Mouse (Mus musculus): ENCODE measurements at regions not wholly inside any gene's neighbourhood (a gene's known extent, or its start where the extent isn't known, plus 50 kb on each side); places are given as distances from the start of the nearest gene placed in this dataset.

GRCm38 (mm10) chr9:68402981-68403380 is 250.6 kb upstream of the Rora start:
- H3K36me3 ChIP-seq (ENCODE audit: insufficient read depth, low read length), result no peaks in the 10 kb centered on the region
- H3K27me3 ChIP-seq (ENCODE audit: insufficient read depth, low read length), result no peaks in the 10 kb centered on the region
- DNase-seq (ENCODE audit: low spot score), result no peak
- H3K9ac ChIP-seq (ENCODE audit: low read depth, low read length), result no peak overlapping the region
- no peaks in the 10 kb centered on the region for H3K4me1 ChIP-seq (replicated peaks; ENCODE audit: insufficient read depth, low read length)
- H3K4me3 ChIP-seq (replicated peaks; ENCODE audit: low read depth, low read length), result no peak overlapping the region
- H3K4me2 ChIP-seq (ENCODE audit: low read length), result no peak overlapping the region
- ATAC-seq (replicated peaks; ENCODE audit: low FRiP score, low read depth), result no peak
- no peak overlapping the region for H3K27ac ChIP-seq
- 98% methylated on average over 3 of the region's 3 CpGs for WGBS
- TF ChIP-seq CTCF (IDR thresholded peaks at IDR 0.05; ENCODE audit: low read depth), result no peak
- no peaks in the 10 kb centered on the region for H3K9me3 ChIP-seq (replicated peaks; ENCODE audit: low read length)

- Histone ChIP-seq H3K4me2 (ENCODE audit: low read length) (no peak overlapping the region), H3K9me3 (replicated peaks; ENCODE audit: low read length) (no peaks in the 10 kb centered on the region), H3K27ac (no peak overlapping the region), H3K27me3 (ENCODE audit: insufficient read depth, low read length) (no peaks in the 10 kb centered on the region), H3K4me3 (replicated peaks; ENCODE audit: low read depth, low read length) (no peak overlapping the region), H3K36me3 (ENCODE audit: insufficient read depth, low read length) (no peaks in the 10 kb centered on the region), H3K9ac (ENCODE audit: low read depth, low read length) (no peak overlapping the region), H3K4me1 (replicated peaks; ENCODE audit: insufficient read depth, low read length) (no peaks in the 10 kb centered on the region)
- ATAC-seq (replicated peaks; ENCODE audit: low FRiP score, low read depth), result no peak
- DNase-seq (ENCODE audit: low spot score), result no peak
- 91% methylated on average over 4 of the region's 4 CpGs for WGBS
- TF ChIP-seq CTCF (IDR thresholded peaks at IDR 0.05; ENCODE audit: low read depth), result no peak
Measured at GRCm38 (mm10) chr9:68403516-68403915, 250.1 kb upstream of the Rora start.

- no peaks in the 10 kb centered on the region for H3K36me3 ChIP-seq (ENCODE audit: insufficient read depth, low read length)
- no peak overlapping the region for H3K4me3 ChIP-seq (replicated peaks; ENCODE audit: low read depth, low read length)
- ATAC-seq (replicated peaks; ENCODE audit: low FRiP score, low read depth) (no peak), DNase-seq (ENCODE audit: low spot score) (no peak)
- H3K27me3 ChIP-seq (ENCODE audit: insufficient read depth, low read length), result no peaks in the 10 kb centered on the region
- H3K4me1 ChIP-seq (replicated peaks; ENCODE audit: insufficient read depth, low read length), result no peaks in the 10 kb centered on the region
- no peak overlapping the region for H3K27ac ChIP-seq
- 62% methylated on average over 3 of the region's 3 CpGs for WGBS
- no peak overlapping the region for H3K4me2 ChIP-seq (ENCODE audit: low read length)
- H3K9me3 ChIP-seq (replicated peaks; ENCODE audit: low read length), result no peaks in the 10 kb centered on the region
- TF ChIP-seq CTCF (IDR thresholded peaks at IDR 0.05; ENCODE audit: low read depth), result no peak
- H3K9ac ChIP-seq (ENCODE audit: low read depth, low read length), result no peak overlapping the region
Measured at GRCm38 (mm10) chr9:68409786-68410185, 243.8 kb upstream of the Rora start.

- Histone ChIP-seq H3K9me3 (replicated peaks; ENCODE audit: low read length) (no peaks in the 10 kb centered on the region), H3K4me3 (replicated peaks; ENCODE audit: low read depth, low read length) (no peak overlapping the region), H3K36me3 (ENCODE audit: insufficient read depth, low read length) (no peaks in the 10 kb centered on the region), H3K9ac (ENCODE audit: low read depth, low read length) (no peak overlapping the region), H3K4me2 (ENCODE audit: low read length) (no peak overlapping the region), H3K27me3 (ENCODE audit: insufficient read depth, low read length) (no peaks in the 10 kb centered on the region), H3K4me1 (replicated peaks; ENCODE audit: insufficient read depth, low read length) (no peaks in the 10 kb centered on the region), H3K27ac (no peak overlapping the region)
- WGBS, result 68% methylated on average over 2 of the region's 2 CpGs
- no peak for ATAC-seq (replicated peaks; ENCODE audit: low FRiP score, low read depth)
- no peak for TF ChIP-seq CTCF (IDR thresholded peaks at IDR 0.05; ENCODE audit: low read depth)
- no peak for DNase-seq (ENCODE audit: low spot score)
Measured at GRCm38 (mm10) chr9:68426286-68426685, 227.3 kb upstream of the Rora start.

GRCm38 (mm10) chr9:68462755-68463154 is 190.8 kb upstream of the Rora start:
- H3K27me3 ChIP-seq (ENCODE audit: insufficient read depth, low read length), result no peaks in the 10 kb centered on the region
- no peak overlapping the region for H3K4me3 ChIP-seq (replicated peaks; ENCODE audit: low read depth, low read length)
- no peaks in the 10 kb centered on the region for H3K9me3 ChIP-seq (replicated peaks; ENCODE audit: low read length)
- 87% methylated on average over 5 of the region's 5 CpGs for WGBS
- H3K4me1 ChIP-seq (replicated peaks; ENCODE audit: insufficient read depth, low read length), result no peaks in the 10 kb centered on the region
- no peak overlapping the region for H3K9ac ChIP-seq (ENCODE audit: low read depth, low read length)
- ATAC-seq (replicated peaks; ENCODE audit: low FRiP score, low read depth), result no peak
- no peak for TF ChIP-seq CTCF (IDR thresholded peaks at IDR 0.05; ENCODE audit: low read depth)
- H3K4me2 ChIP-seq (ENCODE audit: low read length), result no peak overlapping the region
- H3K27ac ChIP-seq, result no peak overlapping the region
- DNase-seq (ENCODE audit: low spot score), result no peak
- no peaks in the 10 kb centered on the region for H3K36me3 ChIP-seq (ENCODE audit: insufficient read depth, low read length)

GRCm38 (mm10) chr9:68463637-68464304 is 189.8 kb upstream of the Rora start:
- H3K36me3 ChIP-seq (ENCODE audit: insufficient read depth, low read length), result no peaks in the 10 kb centered on the region
- DNase-seq (ENCODE audit: low spot score), result no peak
- 48% methylated on average over 4 of the region's 4 CpGs for WGBS
- no peak overlapping the region for H3K27ac ChIP-seq
- H3K27me3 ChIP-seq (ENCODE audit: insufficient read depth, low read length), result no peaks in the 10 kb centered on the region
- no peak for ATAC-seq (replicated peaks; ENCODE audit: low FRiP score, low read depth)
- H3K9ac ChIP-seq (ENCODE audit: low read depth, low read length), result no peak overlapping the region
- H3K4me2 ChIP-seq (ENCODE audit: low read length), result no peak overlapping the region
- TF ChIP-seq CTCF (IDR thresholded peaks at IDR 0.05; ENCODE audit: low read depth), result no peak
- H3K4me3 ChIP-seq (replicated peaks; ENCODE audit: low read depth, low read length), result no peak overlapping the region
- H3K4me1 ChIP-seq (replicated peaks; ENCODE audit: insufficient read depth, low read length), result no peaks in the 10 kb centered on the region
- H3K9me3 ChIP-seq (replicated peaks; ENCODE audit: low read length), result no peaks in the 10 kb centered on the region

- TF ChIP-seq CTCF (IDR thresholded peaks at IDR 0.05; ENCODE audit: low read depth), result no peak
- ATAC-seq (replicated peaks; ENCODE audit: low FRiP score, low read depth), result no peak
- Histone ChIP-seq H3K9ac (ENCODE audit: low read depth, low read length) (no peak overlapping the region), H3K4me2 (ENCODE audit: low read length) (no peak overlapping the region), H3K9me3 (replicated peaks; ENCODE audit: low read length) (no peaks in the 10 kb centered on the region), H3K27ac (no peak overlapping the region), H3K4me3 (replicated peaks; ENCODE audit: low read depth, low read length) (no peak overlapping the region), H3K27me3 (ENCODE audit: insufficient read depth, low read length) (no peaks in the 10 kb centered on the region), H3K36me3 (ENCODE audit: insufficient read depth, low read length) (no peaks in the 10 kb centered on the region), H3K4me1 (replicated peaks; ENCODE audit: insufficient read depth, low read length) (no peaks in the 10 kb centered on the region)
- 82% methylated on average over 5 of the region's 5 CpGs for WGBS
- no peak for DNase-seq (ENCODE audit: low spot score)
Measured at GRCm38 (mm10) chr9:68466671-68467070, 186.9 kb upstream of the Rora start.
